Mouse (Mus musculus) kidney, embryonic 16.5 days (tissue): ENCODE results near the gene Gm9887. TPM values are rescaled to one million over a fixed set of nuclear protein-coding genes. Genes with fewer than 3 reads are reported as not detected.
A peak's percentile ranks its signal among the peaks of the same experiment; 100 is the strongest.
"Not testable (repeated sequence)": the region's sequence is repeated elsewhere in the genome, so short reads cannot be mapped to it uniquely, and the experiment has no call there.

Experiments
- ATAC-seq: fragments of 200-750 bp; cut with Nextera tagmentation; 2 replicates; pipeline ENCODE4 v1.8.0; 2017; ENCODE audit warnings: moderate TSS enrichment; ENCODE audit not compliant: low FRiP score, low TSS enrichment
- H3K27ac ChIP-seq: fragments of 300-500 bp; sonication (generic); 2 replicates; pipeline ENCODE4 v1.5.1; 2014; ENCODE audit warnings: low read length
- H3K27me3 ChIP-seq: fragments of 300-500 bp; sonication (generic); 2 replicates; pipeline ENCODE4 v1.6.1; 2014; ENCODE audit warnings: low read length, control low read depth, mixed read lengths; ENCODE audit not compliant: insufficient read depth
- H3K36me3 ChIP-seq: fragments of 300-500 bp; sonication (generic); 2 replicates; pipeline ENCODE4 v1.6.1; 2014; ENCODE audit warnings: low read length, control low read depth, mixed read lengths; ENCODE audit not compliant: insufficient read depth
- H3K4me1 ChIP-seq: fragments of 300-500 bp; sonication (generic); 2 replicates; pipeline ENCODE4 v1.6.1; 2014; ENCODE audit warnings: low read length, control low read depth, mixed read lengths; ENCODE audit not compliant: insufficient read depth
- H3K4me2 ChIP-seq: fragments of 300-500 bp; sonication (generic); replicated peaks from 2 replicates; pipeline ENCODE4 v1.6.1; 2014; ENCODE audit warnings: low read depth, low read length
- H3K4me3 ChIP-seq: fragments of 300-500 bp; sonication (generic); 2 replicates; pipeline ENCODE4 v1.5.1; 2014; ENCODE audit warnings: mild to moderate bottlenecking, low read length
- H3K9ac ChIP-seq: fragments of 300-500 bp; sonication (generic); replicated peaks from 2 replicates; pipeline ENCODE4 v1.6.1; 2014; ENCODE audit warnings: low read length
- H3K9me3 ChIP-seq: fragments of 300-500 bp; sonication (generic); 2 replicates; pipeline ENCODE4 v1.6.1; 2016; ENCODE audit warnings: low read length, control low read depth
- WGBS: fragments of 180-500 bp; shearing (Covaris S2); extraction: QIAGEN DNeasy Blood & Tissue Kit; methylation state at CpG from one replicate; pipeline ENCODE4 v1.1.7; 2014; 5-methylcytosine and 5-hydroxymethylcytosine counted together
- polyA plus RNA-seq: library from polyadenylated mRNA; unstranded; fragments of >200 nt; fragmentation: Nextera tagmentation; extraction: Ambion mirVana; gene quantifications from 2 replicates; pipeline ENCODE4 v1.2.1, GENCODE M21; 2015

Gene Gm9887
- polyA plus RNA-seq, 1 experiment from 2014 or later = 1.7 TPM

- no peaks in the 10 kb centered on the region for H3K9me3 ChIP-seq
- 89% methylated on average over 10 of the region's 10 CpGs for WGBS
- peaks cover 10% of the 10 kb centered on the region for H3K4me1 ChIP-seq
- H3K27ac ChIP-seq = no peak overlapping the region
- no peaks in the 10 kb centered on the region for H3K27me3 ChIP-seq
- no peak overlapping the region for H3K9ac ChIP-seq
- no peak for ATAC-seq
- no peak overlapping the region for H3K4me2 ChIP-seq
- H3K36me3 ChIP-seq = no peaks in the 10 kb centered on the region
- no peak overlapping the region for H3K4me3 ChIP-seq
Observed at GRCm38 (mm10) chr12:69388321-69388869, 16.1 kb upstream of the Gm9887 start.

GRCm38 (mm10) chr12:69386281-69386732 is 14.0 kb upstream of the Gm9887 start:
- not testable (repeated sequence) for H3K27ac ChIP-seq, ATAC-seq, H3K9ac ChIP-seq, H3K36me3 ChIP-seq, H3K27me3 ChIP-seq, H3K4me2 ChIP-seq, H3K4me1 ChIP-seq, H3K9me3 ChIP-seq, H3K4me3 ChIP-seq
- 60% methylated on average over 5 of the region's 12 CpGs for WGBS

GRCm38 (mm10) chr12:69385542-69386280 is 13.5 kb upstream of the Gm9887 start:
- 74% methylated on average over 6 of the region's 6 CpGs for WGBS
- H3K27me3 ChIP-seq = no peaks in the 10 kb centered on the region
- no peak overlapping the region for H3K4me3 ChIP-seq
- no peak overlapping the region for H3K27ac ChIP-seq
- H3K4me1 ChIP-seq = peaks cover 10% of the 10 kb centered on the region
- ATAC-seq = no peak
- H3K36me3 ChIP-seq = no peaks in the 10 kb centered on the region
- H3K9me3 ChIP-seq = no peaks in the 10 kb centered on the region
- H3K9ac ChIP-seq = no peak overlapping the region
- H3K4me2 ChIP-seq = no peak overlapping the region

GRCm38 (mm10) chr12:69384606-69385005 is 12.3 kb upstream of the Gm9887 start:
- Histone ChIP-seq H3K9me3 (no peaks in the 10 kb centered on the region), H3K27me3 (no peaks in the 10 kb centered on the region), H3K36me3 (no peaks in the 10 kb centered on the region), H3K4me2 (no peak overlapping the region), H3K4me1 (peaks cover 8% of the 10 kb centered on the region), H3K4me3 (no peak overlapping the region), H3K9ac (no peak overlapping the region), H3K27ac (no peak overlapping the region)
- WGBS = 80% methylated on average over 5 of the region's 5 CpGs
- ATAC-seq = no peak

DNA sequence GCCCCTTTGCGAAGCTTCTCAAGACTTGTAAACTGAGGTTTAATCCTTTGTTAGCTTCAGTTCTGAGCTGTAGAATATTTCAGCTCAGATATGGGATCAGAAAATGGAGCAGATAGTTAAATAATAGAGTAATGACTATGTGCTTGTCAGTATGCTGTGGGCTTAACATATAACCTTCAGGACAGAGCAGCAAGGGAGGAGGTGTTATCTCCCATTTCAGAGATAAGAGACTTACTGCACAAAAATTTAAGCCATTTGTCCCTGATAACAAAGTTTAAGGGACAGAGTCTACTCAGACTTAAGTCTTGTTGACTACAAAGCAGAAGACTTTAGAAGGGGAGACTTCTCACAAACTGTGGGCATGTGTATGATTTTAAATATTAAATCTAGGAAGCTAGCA is 10.6 kb upstream of the Gm9887 start:
- no peak for ATAC-seq
- Histone ChIP-seq H3K36me3 (no peaks in the 10 kb centered on the region), H3K9me3 (no peaks in the 10 kb centered on the region), H3K27me3 (no peaks in the 10 kb centered on the region), H3K27ac (no peak overlapping the region), H3K4me1 (no peaks in the 10 kb centered on the region), H3K9ac (no peak overlapping the region), H3K4me2 (no peak overlapping the region), H3K4me3 (no peak overlapping the region)
- 89% methylated on average over 1 of the region's 1 CpGs for WGBS

GRCm38 (mm10) chr12:69378558-69379454 is 6.5 kb upstream of the Gm9887 start:
- H3K36me3 ChIP-seq = no peaks in the 10 kb centered on the region
- H3K27ac ChIP-seq = no peak overlapping the region
- peaks cover 12% of the 10 kb centered on the region; the same call in 1 of the 2 replicates for H3K4me1 ChIP-seq
- no peak overlapping the region for H3K4me3 ChIP-seq
- no peaks in the 10 kb centered on the region for H3K27me3 ChIP-seq
- WGBS = 87% methylated on average over 11 of the region's 11 CpGs
- ATAC-seq = no peak
- H3K9me3 ChIP-seq = no peaks in the 10 kb centered on the region
- H3K9ac ChIP-seq = no peak overlapping the region
- H3K4me2 ChIP-seq = no peak overlapping the region

- H3K4me1 ChIP-seq = peaks cover 15% of the 10 kb centered on the region; the same call in 1 of the 2 replicates
- H3K36me3 ChIP-seq, H3K4me3 ChIP-seq, H3K9me3 ChIP-seq, ATAC-seq, H3K9ac ChIP-seq, H3K27me3 ChIP-seq, H3K27ac ChIP-seq, H3K4me2 ChIP-seq: not testable (repeated sequence)
- WGBS = 91% methylated on average over 6 of the region's 6 CpGs
Observed at GRCm38 (mm10) chr12:69377636-69378035, 5.4 kb upstream of the Gm9887 start.

GRCm38 (mm10) chr12:69377188-69377587 is 4.9 kb upstream of the Gm9887 start:
- Histone ChIP-seq H3K4me1 (peaks cover 15% of the 10 kb centered on the region; the same call in 1 of the 2 replicates), H3K4me2 (no peak overlapping the region), H3K9me3 (no peaks in the 10 kb centered on the region), H3K27me3 (no peaks in the 10 kb centered on the region), H3K27ac (no peak overlapping the region), H3K36me3 (peaks cover 6% of the 10 kb centered on the region; the same call in 1 of the 2 replicates), H3K9ac (no peak overlapping the region), H3K4me3 (no peak overlapping the region)
- 77% methylated on average over 1 of the region's 1 CpGs for WGBS
- ATAC-seq = no peak

DNA sequence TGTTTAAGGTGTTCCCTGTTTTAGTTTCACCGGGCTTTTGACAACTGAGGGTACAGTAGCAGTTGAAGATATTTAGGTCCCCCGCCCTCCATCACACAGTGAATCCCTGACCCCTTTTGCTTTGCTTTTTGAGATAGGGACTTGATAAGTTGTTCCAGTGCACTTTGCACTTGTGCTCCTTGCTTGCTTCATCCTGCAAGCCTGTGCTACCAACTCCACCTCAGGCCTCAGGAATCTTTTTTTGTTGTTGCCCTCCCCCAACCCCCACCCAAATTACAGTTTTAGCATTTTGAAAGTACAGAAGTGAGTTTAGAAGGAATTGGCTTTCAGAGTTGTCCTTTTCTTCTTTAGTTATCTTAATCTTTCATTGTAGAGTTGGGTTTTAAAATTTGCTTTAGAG is 3.9 kb upstream of the Gm9887 start:
- WGBS = 77% methylated on average over 2 of the region's 2 CpGs
- Histone ChIP-seq H3K9me3 (no peaks in the 10 kb centered on the region), H3K9ac (no peak overlapping the region), H3K4me1 (peaks cover 15% of the 10 kb centered on the region; the same call in 1 of the 2 replicates), H3K27me3 (no peaks in the 10 kb centered on the region), H3K4me3 (no peak overlapping the region), H3K36me3 (peaks cover 6% of the 10 kb centered on the region; the same call in 1 of the 2 replicates), H3K27ac (no peak overlapping the region), H3K4me2 (0 out of 2 replicates have a peak overlapping the region, but pooled peaks have one; percentile 26)
- no peak for ATAC-seq
